Mouse (Mus musculus): Measurements from ENCODE around the gene Erc2. TPM values are rescaled to one million over a fixed set of nuclear protein-coding genes. Genes with fewer than 3 reads are reported as not detected.

Erc2 gene
- total and polyA plus RNA-seq, 3 experiments, result not detected

DNA sequence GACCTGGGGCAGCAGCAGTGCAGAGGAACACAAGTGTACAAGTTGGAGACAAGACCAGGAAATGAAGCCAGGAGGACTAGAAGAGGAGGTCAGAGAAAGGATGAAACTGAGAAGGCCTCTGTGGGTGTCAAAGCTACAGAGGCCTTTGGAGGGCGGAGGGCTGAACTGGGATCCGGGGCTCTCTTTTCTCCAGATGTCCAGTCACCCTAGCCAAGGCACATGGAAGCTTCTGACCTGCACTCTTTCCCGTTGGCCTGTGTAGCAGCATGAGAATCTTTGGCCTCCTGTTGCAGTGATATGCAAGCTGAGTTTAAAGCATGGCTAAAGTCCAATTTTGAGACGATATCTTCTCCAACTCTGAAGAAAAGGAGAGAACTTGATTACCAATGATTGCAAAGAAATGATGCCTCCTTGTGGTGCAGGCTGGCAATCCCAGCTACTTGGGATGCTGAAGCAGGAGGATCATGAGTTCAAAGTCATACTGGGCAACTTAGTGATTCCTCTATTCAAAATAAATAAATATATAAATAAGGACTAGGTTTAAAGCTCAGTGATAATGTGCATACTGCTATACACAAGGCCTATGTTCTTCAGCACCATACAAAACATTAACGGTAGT, 699.8 kb downstream of the Erc2 start:
- dilution Hi-C loops (cut with MboI; ENCODE audit: extremely low pct_ligation_motif_present, extremely low pct_unique_long_range_greater_than_20kb, low sequenced_read_pairs), result no loop called here
- in situ Hi-C loops (cut with MboI; ENCODE audit: low pct_ligation_motif_present, low pct_unique_long_range_greater_than_20kb, low sequenced_read_pairs), result no loop called here
- Histone ChIP-seq H3K4me1 (ENCODE audit: control insufficient read depth in 1 of 2, insufficient read depth in 2 of 2) (no peaks in the 10 kb centered on the region), H3K27me3 (replicated peaks) (no peaks in the 10 kb centered on the region), H3K9me3 (replicated peaks; ENCODE audit: low read length) (peaks cover 75% of the 10 kb centered on the region), H3K4me2 (ENCODE audit: insufficient read depth, low read depth, poor library complexity, severe bottlenecking) (no peak overlapping the region), H3K4me3 (replicated peaks in 1 of 3; ENCODE audit: low read depth in 2 of 3, low read length in 2 of 3, poor library complexity in 1 of 3) (no peak overlapping the region), H3K27ac (ENCODE audit: insufficient read depth, low read depth) (no peak overlapping the region), H3K79me2 (replicated peaks; ENCODE audit: control insufficient read depth, extremely low read depth, insufficient read depth, poor library complexity, severe bottlenecking) (no peaks in the 10 kb centered on the region), H3K9ac (ENCODE audit: insufficient read depth, low read depth) (no peak overlapping the region), H3K36me3 (replicated peaks in 1 of 2; ENCODE audit: control insufficient read depth in 1 of 2, insufficient read depth in 1 of 2, low read length in 1 of 2) (no peaks in the 10 kb centered on the region)
- TF ChIP-seq SIN3A (IDR thresholded peaks at IDR 0.05; ENCODE audit: low read length) (no peak), MAZ (IDR thresholded peaks at IDR 0.05; ENCODE audit: low read depth, low read length) (no peak), TBP (conservative IDR thresholded peaks at IDR 0.05; ENCODE audit: low read depth, low read length) (no peak), ELF1 (IDR thresholded peaks at IDR 0.05; ENCODE audit: low read depth, low read length) (no peak), IRF4 (IDR thresholded peaks at IDR 0.05; ENCODE audit: low read depth, low read length) (no peak), JUND (conservative IDR thresholded peaks at IDR 0.05; ENCODE audit: low read depth, low read length) (no peak), POLR2AphosphoS2 (IDR thresholded peaks at IDR 0.05; ENCODE audit: low read depth, low read length) (no peak), MAFK (IDR thresholded peaks at IDR 0.05; ENCODE audit: insufficient replicate concordance, low read length) (no peak), ETS1 (conservative IDR thresholded peaks at IDR 0.05; ENCODE audit: low read depth, low read length) (no peak), BHLHE40 (IDR thresholded peaks at IDR 0.05; ENCODE audit: low read depth, low read length) (no peak), TCF12 (IDR thresholded peaks at IDR 0.05; ENCODE audit: low read depth, low read length) (no peak), MYC (IDR thresholded peaks at IDR 0.05; ENCODE audit: low read depth, low read length) (no peak)
- DNase-seq (ENCODE audit: extremely low read depth), result no peak

DNA sequence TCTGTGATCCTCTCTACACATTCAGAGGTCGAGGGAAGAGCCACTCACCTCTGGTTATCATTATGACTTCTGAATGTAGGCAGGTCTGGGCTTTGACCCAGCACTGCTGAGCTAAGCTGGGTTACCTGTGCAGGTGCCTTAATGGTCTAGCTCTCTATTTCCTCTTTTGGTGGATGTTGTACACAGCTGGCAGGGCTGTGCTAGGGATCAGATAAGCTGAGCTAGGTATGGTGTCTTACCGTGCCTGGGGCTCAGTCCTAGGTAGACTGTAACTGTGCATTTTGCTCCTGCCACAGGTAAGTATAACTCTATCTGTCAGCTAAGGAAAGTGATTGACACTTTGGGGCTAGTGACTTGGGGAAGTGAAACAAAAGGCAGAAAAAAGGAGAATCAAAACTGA, 701.0 kb downstream of the Erc2 start:
- Histone ChIP-seq H3K9me3 (replicated peaks; ENCODE audit: low read length) (peaks cover 80% of the 10 kb centered on the region), H3K27ac (ENCODE audit: insufficient read depth, low read depth) (no peak overlapping the region), H3K4me1 (ENCODE audit: control insufficient read depth in 1 of 2, insufficient read depth in 2 of 2) (no peaks in the 10 kb centered on the region), H3K9ac (ENCODE audit: insufficient read depth, low read depth) (no peak overlapping the region), H3K4me2 (ENCODE audit: insufficient read depth, low read depth, poor library complexity, severe bottlenecking) (no peak overlapping the region), H3K4me3 (replicated peaks in 1 of 3; ENCODE audit: low read depth in 2 of 3, low read length in 2 of 3, poor library complexity in 1 of 3) (no peak overlapping the region), H3K36me3 (replicated peaks in 1 of 2; ENCODE audit: control insufficient read depth in 1 of 2, insufficient read depth in 1 of 2, low read length in 1 of 2) (no peaks in the 10 kb centered on the region), H3K27me3 (replicated peaks) (no peaks in the 10 kb centered on the region), H3K79me2 (replicated peaks; ENCODE audit: control insufficient read depth, extremely low read depth, insufficient read depth, poor library complexity, severe bottlenecking) (no peaks in the 10 kb centered on the region)
- DNase-seq (ENCODE audit: extremely low read depth), result no peak
- TF ChIP-seq UBTF (IDR thresholded peaks at IDR 0.05; ENCODE audit: low read depth, low read length) (no peak), NRF1 (IDR thresholded peaks at IDR 0.05; ENCODE audit: low read depth, low read length) (no peak), MXI1 (IDR thresholded peaks at IDR 0.05; ENCODE audit: low read depth, low read length) (no peak), BHLHE40 (IDR thresholded peaks at IDR 0.05; ENCODE audit: low read depth, low read length) (no peak), JUN (IDR thresholded peaks at IDR 0.05; ENCODE audit: insufficient read depth, low read depth, low read length) (no peak), SMC3 (IDR thresholded peaks at IDR 0.05; ENCODE audit: low read depth, low read length) (no peak), JUND (conservative IDR thresholded peaks at IDR 0.05; ENCODE audit: low read depth, low read length) (no peak), ZNF384 (IDR thresholded peaks at IDR 0.05; ENCODE audit: low read depth, low read length) (no peak), MAFK (IDR thresholded peaks at IDR 0.05; ENCODE audit: insufficient replicate concordance, low read length) (no peak), TCF12 (IDR thresholded peaks at IDR 0.05; ENCODE audit: low read depth, low read length) (no peak), EP300 (IDR thresholded peaks at IDR 0.05; ENCODE audit: low read length) (no peak)
- dilution Hi-C loops (cut with MboI; ENCODE audit: extremely low pct_ligation_motif_present, extremely low pct_unique_long_range_greater_than_20kb, low sequenced_read_pairs) (no loop called here), in situ Hi-C loops (cut with MboI; ENCODE audit: low pct_ligation_motif_present, low pct_unique_long_range_greater_than_20kb, low sequenced_read_pairs) (no loop called here)

All from CH12.LX (cell line).